Mouse (Mus musculus) cortical plate, adult 2 months (tissue): ENCODE results near the gene Clpx. TPM values are rescaled to one million over a fixed set of nuclear protein-coding genes. Genes with fewer than 3 reads are reported as not detected.
A peak's percentile ranks its signal among the peaks of the same experiment; 100 is the strongest.

Experiments
- H3K27ac ChIP-seq: fragments of 200-500 bp; 2 replicates; pipeline ENCODE4 v1.5.1; 2012; ENCODE audit warnings: low read length, control low read depth, inconsistent platforms; ENCODE audit not compliant: insufficient read depth
- H3K4me1 ChIP-seq: fragments of 200-500 bp; 2 replicates; pipeline ENCODE4 v1.6.1; 2011; ENCODE audit warnings: low read length; ENCODE audit not compliant: control insufficient read depth, insufficient read depth
- H3K4me3 ChIP-seq: fragments of 200-500 bp; 2 replicates; pipeline ENCODE4 v1.5.1; 2011; ENCODE audit warnings: mild to moderate bottlenecking, low read length, control low read depth; ENCODE audit not compliant: insufficient read depth
- CTCF ChIP-seq: fragments of 200-500 bp; IDR thresholded peaks from 2 replicates; pipeline ENCODE4 v1.5.1; 2011; ENCODE audit warnings: mild to moderate bottlenecking, control low read depth, low read length; ENCODE audit not compliant: insufficient read depth; ENCODE audit errors: extremely low read depth
- POLR2A ChIP-seq: fragments of 200-500 bp; IDR thresholded peaks from 2 replicates; pipeline ENCODE4 v1.6.1; 2011; ENCODE audit warnings: mild to moderate bottlenecking, low read length, control low read depth; ENCODE audit not compliant: insufficient read depth; ENCODE audit errors: extremely low read depth
- polyA plus RNA-seq: library from polyadenylated mRNA; depleted of rRNA; stranded (reverse); fragments of >200 nt; gene quantifications from 2 replicates; pipeline ENCODE4 v1.2.3, GENCODE M21; 2012

The Clpx gene
- polyA plus RNA-seq, 1 experiment: 19.9 TPM

GRCm38 (mm10) chr9:65289988-65290387 is 4.1 kb upstream of the Clpx start:
- H3K27ac ChIP-seq: no peak overlapping the region
- TF ChIP-seq CTCF (no peak), POLR2A (no peak)
- H3K4me1 ChIP-seq: no peaks in the 10 kb centered on the region; the same call in 1 of the 2 replicates
- no peak overlapping the region for H3K4me3 ChIP-seq

- Histone ChIP-seq H3K27ac (no peak overlapping the region), H3K4me1 (no peaks in the 10 kb centered on the region; the same call in 1 of the 2 replicates), H3K4me3 (no peak overlapping the region)
- TF ChIP-seq POLR2A (no peak), CTCF (no peak)
Observed at GRCm38 (mm10) chr9:65292421-65292820, 1.6 kb upstream of the Clpx start.

GRCm38 (mm10) chr9:65293119-65293518 is 941 bp upstream of the Clpx start:
- peak overlapping the region; percentile 91; the same call in 1 of the 2 replicates for H3K4me3 ChIP-seq
- no peak for TF ChIP-seq POLR2A
- no peak for TF ChIP-seq CTCF
- no peak overlapping the region for H3K27ac ChIP-seq
- H3K4me1 ChIP-seq: no peaks in the 10 kb centered on the region; the same call in 1 of the 2 replicates

GRCm38 (mm10) chr9:65293580-65293972 is 484 bp upstream of the Clpx start:
- peak overlapping the region; percentile 91 for H3K4me3 ChIP-seq
- H3K27ac ChIP-seq: 0 out of 2 replicates have a peak overlapping the region, but pooled peaks have one; percentile 18
- no peaks in the 10 kb centered on the region; the same call in 1 of the 2 replicates for H3K4me1 ChIP-seq
- TF ChIP-seq POLR2A: no peak
- no peak for TF ChIP-seq CTCF

- Histone ChIP-seq H3K4me3 (peak overlapping the region; percentile 91), H3K27ac (peak overlapping the region; percentile 79; the same call in 1 of the 2 replicates), H3K4me1 (peaks cover 1% of the 10 kb centered on the region; the same call in 1 of the 2 replicates)
- no peak for TF ChIP-seq CTCF
- TF ChIP-seq POLR2A: no peak
Observed at GRCm38 (mm10) chr9:65294716-65295378, 787 bp downstream of the Clpx start.

GRCm38 (mm10) chr9:65297056-65297455 is 3.0 kb downstream of the Clpx start:
- TF ChIP-seq CTCF (no peak), POLR2A (no peak)
- H3K27ac ChIP-seq: no peak overlapping the region
- no peak overlapping the region for H3K4me3 ChIP-seq
- peaks cover 1% of the 10 kb centered on the region; the same call in 1 of the 2 replicates for H3K4me1 ChIP-seq

- no peak overlapping the region for H3K27ac ChIP-seq
- TF ChIP-seq POLR2A: no peak
- TF ChIP-seq CTCF: no peak
- H3K4me3 ChIP-seq: no peak overlapping the region
- 0 out of 2 replicates have a peak, but pooled peaks cover 1% of the 10 kb centered on the region for H3K4me1 ChIP-seq
Observed at GRCm38 (mm10) chr9:65298761-65299160, 4.7 kb downstream of the Clpx start.

- H3K27ac ChIP-seq: no peak overlapping the region
- 0 out of 2 replicates have a peak, but pooled peaks cover 1% of the 10 kb centered on the region for H3K4me1 ChIP-seq
- TF ChIP-seq CTCF: no peak
- no peak for TF ChIP-seq POLR2A
- no peak overlapping the region for H3K4me3 ChIP-seq
Observed at GRCm38 (mm10) chr9:65299650-65300049, 5.6 kb downstream of the Clpx start.

GRCm38 (mm10) chr9:65302327-65302983 is 8.4 kb downstream of the Clpx start:
- TF ChIP-seq POLR2A: no peak
- TF ChIP-seq CTCF: no peak

More at GRCm38 (mm10) chr9:65302327-65302983, 8.4 kb downstream of the Clpx start:
- H3K4me3 ChIP-seq: no peak overlapping the region
- H3K4me1 ChIP-seq: 0 out of 2 replicates have a peak, but pooled peaks cover 1% of the 10 kb centered on the region
- H3K27ac ChIP-seq: no peak overlapping the region
